Mouse (Mus musculus) layer of hippocampus, adult 9-10 months (tissue): ENCODE measurements around the gene Itm2b.

Source experiments
- DNase-seq: peaks from one replicate; pipeline ENCODE4 v3.0.0; 2022; ENCODE audit warnings: low spot score

The Itm2b gene

DNA sequence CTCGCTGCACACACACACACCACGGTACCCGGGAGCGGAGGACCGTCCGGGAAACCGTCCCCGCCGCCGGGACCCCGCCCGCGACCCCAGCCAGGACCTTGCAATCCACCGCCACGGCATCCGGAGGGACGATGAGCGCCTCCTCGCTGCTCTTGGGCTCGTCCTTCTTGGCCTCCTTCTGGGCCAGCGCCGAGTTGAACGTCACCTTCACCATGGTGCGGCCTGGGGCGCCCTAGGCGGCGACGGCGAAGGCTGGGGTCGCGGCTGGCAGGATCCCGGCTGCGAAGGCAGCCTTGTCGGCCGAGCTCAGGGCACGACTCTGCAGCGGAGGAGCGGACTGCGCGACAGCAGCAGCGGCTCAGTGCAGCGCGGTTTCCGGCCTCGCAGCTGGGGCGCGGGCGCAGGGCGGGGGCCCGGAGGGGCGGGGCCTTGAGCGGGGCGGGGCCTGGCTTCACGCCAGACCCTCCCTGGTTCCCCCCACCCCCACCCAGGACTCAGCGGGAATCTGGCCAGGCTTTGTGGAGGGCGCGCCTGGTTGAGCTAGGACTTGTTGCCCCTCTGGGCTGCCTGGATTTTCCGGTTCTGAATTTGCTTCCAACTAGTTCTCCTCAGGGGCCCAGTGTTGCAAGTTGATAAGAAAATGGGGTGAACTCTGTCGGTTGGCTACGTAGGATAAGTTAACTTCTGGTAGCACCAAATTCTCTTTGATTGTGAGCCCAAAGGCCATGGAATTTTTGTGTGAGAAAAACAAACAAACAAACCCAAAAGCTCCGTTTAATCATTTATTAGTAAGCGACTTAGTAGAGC is at the start of gene Itm2b:
Gene Itm2b (minus strand): TSS at position 377 of the 807 bp plus-strand sequence.
- DNase-seq, result no peak

- DNase-seq, result no peak
These were observed 48.4 kb upstream of the Itm2b start for GRCm38 (mm10) chr14:73433487-73433886.

GRCm38 (mm10) chr14:73430571-73430970 is 45.5 kb upstream of the Itm2b start:
- DNase-seq, result no peak

GRCm38 (mm10) chr14:73425571-73426041 is 40.5 kb upstream of the Itm2b start:
- DNase-seq, result no peak

DNA sequence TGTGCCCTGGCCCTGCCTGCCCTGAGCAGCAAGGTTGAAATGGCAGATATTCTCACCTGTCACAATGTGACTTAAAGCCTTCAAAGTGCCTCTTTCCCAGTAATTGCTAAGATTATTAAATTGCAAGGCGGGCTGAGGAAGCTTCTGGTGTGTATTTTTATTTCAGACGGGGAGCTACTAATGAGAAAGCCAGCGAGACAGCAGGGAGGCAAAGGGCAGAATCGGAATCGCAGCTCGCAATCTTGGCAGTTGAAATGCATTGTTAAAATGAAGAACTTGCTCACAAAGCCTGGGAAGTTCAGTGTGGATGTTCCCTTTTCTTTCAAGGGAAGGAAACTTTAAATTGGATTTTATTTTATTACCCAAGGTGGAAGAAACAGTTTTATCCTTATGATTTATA is 39.9 kb upstream of the Itm2b start:
- no peak for DNase-seq

DNA sequence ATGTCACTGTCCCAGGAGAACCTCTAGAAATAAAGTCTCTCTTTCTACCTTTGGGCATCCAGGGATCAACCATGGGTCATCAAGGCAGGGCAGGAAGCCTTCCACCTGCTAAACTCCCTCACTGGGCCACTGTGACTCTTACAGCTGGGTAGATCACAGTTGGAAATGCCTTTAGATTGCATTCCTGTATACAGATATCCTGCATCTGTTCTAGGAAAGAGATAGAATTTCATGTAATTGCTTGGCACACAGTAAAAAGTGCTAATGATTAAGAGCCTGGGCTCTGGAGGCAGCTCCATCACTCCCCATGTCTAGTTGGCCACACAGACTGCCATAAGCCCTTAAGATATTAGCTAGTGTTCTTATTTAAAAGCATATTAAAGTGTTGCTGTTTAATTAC is 38.5 kb upstream of the Itm2b start:
- DNase-seq, result no peak

- DNase-seq, result no peak
These were observed 37.5 kb upstream of the Itm2b start for GRCm38 (mm10) chr14:73422621-73423020.

DNA sequence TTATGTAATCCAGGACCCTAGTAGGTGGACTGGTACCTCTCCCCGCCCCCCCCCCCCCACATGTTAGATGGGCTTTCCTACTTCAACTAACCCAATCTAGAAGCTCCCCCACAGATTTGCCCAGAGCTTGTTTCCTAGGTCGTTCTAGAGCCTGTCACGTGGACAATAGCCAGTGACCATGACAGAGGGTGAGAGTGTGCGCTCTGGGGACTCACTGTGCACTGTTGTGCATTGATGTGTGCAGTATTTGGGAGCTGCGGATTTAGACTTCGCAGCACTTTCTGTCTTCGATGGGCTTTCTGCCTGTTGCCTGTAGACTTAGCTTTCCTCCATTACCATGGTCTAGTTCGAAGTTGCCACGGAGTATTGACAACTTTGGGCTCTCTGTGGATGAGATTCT is 36.5 kb upstream of the Itm2b start:
- no peak for DNase-seq

- DNase-seq, result no peak
These were observed 35.2 kb upstream of the Itm2b start for GRCm38 (mm10) chr14:73420138-73420745.

DNA sequence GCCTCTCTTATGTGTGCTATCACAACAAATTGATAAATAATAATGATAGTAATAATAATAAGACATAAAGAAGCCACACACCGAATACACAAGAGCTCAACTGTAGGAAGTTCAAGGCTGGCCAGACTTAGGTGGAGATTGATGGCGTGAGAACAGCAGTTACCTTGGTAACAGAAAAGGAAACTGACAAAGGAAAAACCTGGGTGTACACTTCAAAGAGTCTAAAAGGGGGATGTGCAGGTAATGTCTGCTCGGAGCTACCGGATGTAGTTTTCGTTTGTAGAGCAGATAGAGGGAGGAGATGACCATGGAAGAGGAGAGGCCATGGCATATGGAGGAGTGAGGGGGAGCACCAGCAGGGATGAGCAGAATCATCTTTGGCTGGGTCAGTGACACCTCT is 31.4 kb upstream of the Itm2b start:
- no peak for DNase-seq

GRCm38 (mm10) chr14:73415376-73416035 is 30.4 kb upstream of the Itm2b start:
- no peak for DNase-seq

- DNase-seq, result no peak
These were observed 26.6 kb upstream of the Itm2b start for GRCm38 (mm10) chr14:73411729-73412128.

- DNase-seq, result no peak
These were observed 25.0 kb upstream of the Itm2b start for GRCm38 (mm10) chr14:73410083-73410482.

- no peak for DNase-seq
These were observed 23.2 kb upstream of the Itm2b start for GRCm38 (mm10) chr14:73408223-73408845.

GRCm38 (mm10) chr14:73404016-73404415 is 18.9 kb upstream of the Itm2b start:
- DNase-seq, result no peak

- no peak for DNase-seq
These were observed 18.3 kb upstream of the Itm2b start for GRCm38 (mm10) chr14:73403351-73403750.

DNA sequence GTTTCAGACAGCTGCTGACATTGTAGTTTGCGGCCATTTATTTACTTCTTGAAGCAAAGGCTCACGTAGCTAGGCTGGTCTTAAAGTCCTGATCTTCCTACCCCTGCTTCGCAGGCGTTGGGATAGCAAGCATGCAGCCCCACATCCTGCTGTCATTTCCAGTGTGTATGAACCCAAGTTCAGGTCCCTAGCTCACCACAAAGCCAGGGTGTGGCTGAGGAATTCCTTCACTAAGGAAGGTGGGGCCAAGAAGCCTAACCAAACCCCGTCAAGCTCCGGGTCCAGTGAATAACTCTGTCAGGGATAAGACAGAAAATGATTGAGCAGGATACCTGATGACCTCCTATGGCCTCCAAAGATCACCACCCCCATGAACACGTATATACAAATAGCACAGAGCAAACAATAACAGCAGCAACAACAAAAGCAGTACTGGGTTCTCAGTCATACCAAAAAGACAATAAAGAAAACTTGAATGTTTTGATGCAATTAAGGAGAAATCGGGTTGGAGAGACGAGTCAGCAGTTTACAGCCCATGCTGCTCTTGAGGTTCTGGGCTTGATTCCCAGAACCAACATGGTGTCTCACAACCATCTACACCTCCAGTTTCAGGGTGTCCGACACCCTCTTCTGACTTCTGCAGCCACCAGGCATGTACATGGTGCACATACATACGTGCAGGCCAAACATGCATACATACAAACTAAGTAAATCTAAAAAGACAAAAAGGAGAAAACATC is 17.4 kb upstream of the Itm2b start:
- DNase-seq, result no peak

GRCm38 (mm10) chr14:73401408-73401807 is 16.3 kb upstream of the Itm2b start:
- no peak for DNase-seq

DNA sequence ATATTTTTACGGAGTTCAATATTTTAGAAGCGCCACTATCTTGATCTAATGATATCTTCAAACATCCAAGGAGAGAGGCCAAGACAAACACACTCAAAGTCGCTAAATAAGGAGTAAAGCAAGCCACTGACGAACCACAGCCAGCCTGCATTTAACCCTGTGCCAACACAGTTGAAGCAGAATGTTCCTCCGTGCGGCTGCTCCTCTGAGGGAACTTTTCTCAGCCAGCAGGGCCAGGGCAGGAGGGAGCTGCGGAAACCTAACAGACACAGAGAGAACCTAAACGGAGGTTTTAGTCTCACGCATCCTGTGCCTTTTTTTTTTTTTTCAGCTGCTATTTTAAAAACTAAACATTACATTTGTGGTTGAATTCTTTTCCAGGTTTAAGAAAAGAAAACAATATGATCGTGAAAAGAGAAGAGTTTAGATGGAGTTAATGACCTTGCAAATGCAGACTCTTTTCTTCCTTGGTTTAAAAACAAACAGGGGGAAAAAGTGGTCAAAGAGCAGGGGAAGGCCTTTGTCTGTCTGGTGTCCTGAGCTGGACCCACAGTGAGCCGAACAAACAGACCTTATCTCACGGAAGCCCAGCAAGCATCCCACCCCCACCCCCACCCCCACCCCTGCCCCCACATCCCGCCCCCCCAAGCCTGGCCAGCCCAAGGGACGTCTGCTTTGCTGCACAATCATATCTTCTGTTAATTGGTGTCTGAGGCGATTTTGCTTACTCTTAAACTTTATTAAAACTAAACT is 15.0 kb upstream of the Itm2b start:
- no peak for DNase-seq

GRCm38 (mm10) chr14:73398367-73398996 is 13.4 kb upstream of the Itm2b start:
- DNase-seq, result no peak

DNA sequence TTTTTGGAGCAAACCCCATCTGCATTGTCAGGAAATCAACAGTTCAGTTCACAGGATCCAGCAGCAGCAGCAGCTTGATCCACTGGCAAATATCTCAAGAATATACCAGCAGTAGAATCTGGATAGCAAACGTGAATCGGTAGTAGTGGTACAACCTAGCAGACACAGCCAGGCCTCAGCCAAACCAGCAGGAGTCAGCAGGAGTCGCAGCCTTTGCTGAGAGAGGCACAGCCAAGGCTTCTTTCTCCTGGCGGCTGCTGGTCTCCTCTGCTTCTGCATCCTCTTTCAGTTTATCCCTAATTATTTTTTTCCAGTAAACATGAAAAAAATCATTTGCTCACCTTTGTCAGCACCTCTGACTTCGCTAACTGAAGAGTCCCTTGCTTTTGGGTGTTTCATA is 10.7 kb upstream of the Itm2b start:
- DNase-seq, result no peak
